Mouse (Mus musculus): ENCODE results near the gene Ptprn2.

The Ptprn2 gene

GRCm38 (mm10) chr12:116594457-116594856 is 108.9 kb downstream of the Ptprn2 start:
- in situ Hi-C loops (cut with MboI, MseI), result no loop called here

- in situ Hi-C loops (cut with MboI, MseI), result no loop called here
These were observed 109.5 kb downstream of the Ptprn2 start for GRCm38 (mm10) chr12:116594866-116595610.

GRCm38 (mm10) chr12:116595727-116596126 is 110.2 kb downstream of the Ptprn2 start:
- in situ Hi-C loops (cut with MboI, MseI), result no loop called here

DNA sequence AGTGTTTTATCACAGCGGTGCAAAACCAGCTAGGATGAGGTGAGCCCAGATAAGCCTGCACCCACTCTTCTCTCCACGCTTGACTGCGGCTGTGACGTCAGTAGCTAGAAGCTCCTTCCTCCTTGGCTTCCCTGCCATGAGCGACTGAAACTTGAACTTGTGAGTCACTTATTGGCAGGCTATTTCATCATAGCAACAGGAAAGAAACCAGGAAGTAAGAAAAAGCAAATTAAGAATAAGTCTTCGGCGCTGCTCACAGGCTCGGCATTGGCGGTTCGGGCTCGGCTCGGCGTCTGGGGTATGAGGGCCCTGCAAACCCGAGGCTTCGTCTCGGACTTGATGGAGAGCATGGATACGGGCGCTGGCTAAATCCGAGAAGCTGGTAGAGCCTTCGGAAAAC is 111.5 kb downstream of the Ptprn2 start:
- in situ Hi-C loops (cut with MboI, MseI), result no loop called here

DNA sequence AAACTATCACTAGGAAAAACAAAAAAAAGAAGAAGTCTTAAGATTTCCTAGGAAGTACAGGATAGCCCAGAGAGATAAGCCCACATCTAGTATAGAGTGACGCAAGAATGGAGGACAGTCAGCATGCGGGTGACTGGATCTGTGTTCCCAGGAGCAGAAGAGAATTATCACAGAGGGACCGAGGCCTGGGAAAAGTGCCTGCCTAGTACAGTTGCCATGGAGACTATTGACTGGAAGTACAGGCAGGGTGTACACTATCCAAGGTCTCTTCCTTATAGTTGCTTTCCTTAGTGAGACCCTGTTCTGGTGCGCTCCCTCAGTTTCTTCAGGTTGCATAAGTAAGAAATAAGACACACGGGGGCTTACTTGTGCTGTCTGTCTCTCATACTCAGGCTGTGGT is 112.2 kb downstream of the Ptprn2 start:
- in situ Hi-C loops (cut with MboI, MseI), result no loop called here

- in situ Hi-C loops (cut with MboI, MseI), result no loop called here
These were observed 112.8 kb downstream of the Ptprn2 start for GRCm38 (mm10) chr12:116598123-116599005.

GRCm38 (mm10) chr12:116599537-116599936 is 114.0 kb downstream of the Ptprn2 start:
- in situ Hi-C loops (cut with MboI, MseI), result no loop called here

GRCm38 (mm10) chr12:116600054-116600453 is 114.5 kb downstream of the Ptprn2 start:
- in situ Hi-C loops (cut with MboI, MseI), result no loop called here

GRCm38 (mm10) chr12:116601395-116601794 is 115.9 kb downstream of the Ptprn2 start:
- in situ Hi-C loops (cut with MboI, MseI), result no loop called here

DNA sequence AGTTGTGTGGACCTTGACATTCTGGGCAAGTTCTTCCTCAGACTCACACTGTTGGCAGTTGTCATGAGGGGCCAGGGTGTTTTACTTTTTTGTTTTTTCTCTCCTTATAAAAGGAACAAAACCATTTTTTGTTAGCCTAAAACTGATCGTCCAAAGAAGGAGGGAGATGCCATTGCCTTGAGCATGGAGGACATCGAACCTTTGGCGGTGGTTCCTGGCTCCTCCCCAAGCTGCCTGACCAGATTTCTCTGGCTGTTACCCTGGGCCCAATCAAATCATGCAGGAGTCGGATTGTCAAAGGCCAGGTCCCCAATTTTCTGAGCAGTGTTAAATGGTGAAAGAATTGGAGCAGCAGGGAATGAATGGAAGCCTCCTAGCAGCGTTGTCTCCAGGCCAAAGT is 116.4 kb downstream of the Ptprn2 start:
- in situ Hi-C loops (cut with MboI, MseI), result no loop called here

GRCm38 (mm10) chr12:116608598-116608997 is 123.1 kb downstream of the Ptprn2 start:
- in situ Hi-C loops (cut with MboI, MseI), result no loop called here

DNA sequence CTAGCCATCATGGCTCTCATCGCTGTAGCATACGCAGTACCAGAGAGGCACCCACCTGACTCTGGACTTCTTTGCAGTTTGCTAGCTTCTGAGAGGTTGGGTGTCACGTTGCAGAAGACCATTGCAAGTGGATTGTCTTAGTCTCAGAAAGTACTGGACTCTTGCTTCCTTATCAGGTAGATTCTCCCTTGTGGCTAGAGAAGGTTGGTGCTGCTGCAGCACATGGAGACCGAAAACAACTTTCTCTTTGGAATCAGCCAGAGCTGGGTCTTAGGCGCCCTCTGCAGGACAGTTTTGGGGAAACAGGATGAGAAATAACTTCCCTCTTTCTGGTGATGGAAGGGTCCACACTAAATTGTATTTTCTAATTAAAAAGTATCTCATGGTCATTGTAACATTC is 134.3 kb downstream of the Ptprn2 start:
- in situ Hi-C loops (cut with MboI, MseI), result no loop called here

DNA sequence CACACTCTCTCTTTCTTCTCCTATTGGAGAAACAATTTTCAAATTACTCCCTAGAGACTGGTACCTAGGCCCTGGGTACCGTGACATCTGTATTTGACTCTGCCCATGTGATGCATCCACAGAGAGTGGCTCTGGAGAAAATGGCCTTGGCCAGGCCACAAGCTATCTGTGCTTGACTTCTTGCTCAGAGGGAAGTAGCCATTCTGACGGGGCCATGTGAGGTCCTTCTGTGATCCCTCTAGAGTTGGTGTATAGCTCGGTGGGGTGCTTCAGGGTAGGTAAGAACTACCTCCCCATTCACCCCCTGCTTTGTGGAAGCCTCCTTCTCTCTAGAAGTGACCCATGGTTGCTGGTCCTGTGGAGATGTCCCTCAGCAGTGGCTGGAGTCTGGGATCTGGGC is 134.8 kb downstream of the Ptprn2 start:
- in situ Hi-C loops (cut with MboI, MseI), result no loop called here

GRCm38 (mm10) chr12:116621325-116622040 is 136.0 kb downstream of the Ptprn2 start:
- in situ Hi-C loops (cut with MboI, MseI), result no loop called here

GRCm38 (mm10) chr12:116622665-116623387 is 137.3 kb downstream of the Ptprn2 start:
- in situ Hi-C loops (cut with MboI, MseI), result no loop called here

DNA sequence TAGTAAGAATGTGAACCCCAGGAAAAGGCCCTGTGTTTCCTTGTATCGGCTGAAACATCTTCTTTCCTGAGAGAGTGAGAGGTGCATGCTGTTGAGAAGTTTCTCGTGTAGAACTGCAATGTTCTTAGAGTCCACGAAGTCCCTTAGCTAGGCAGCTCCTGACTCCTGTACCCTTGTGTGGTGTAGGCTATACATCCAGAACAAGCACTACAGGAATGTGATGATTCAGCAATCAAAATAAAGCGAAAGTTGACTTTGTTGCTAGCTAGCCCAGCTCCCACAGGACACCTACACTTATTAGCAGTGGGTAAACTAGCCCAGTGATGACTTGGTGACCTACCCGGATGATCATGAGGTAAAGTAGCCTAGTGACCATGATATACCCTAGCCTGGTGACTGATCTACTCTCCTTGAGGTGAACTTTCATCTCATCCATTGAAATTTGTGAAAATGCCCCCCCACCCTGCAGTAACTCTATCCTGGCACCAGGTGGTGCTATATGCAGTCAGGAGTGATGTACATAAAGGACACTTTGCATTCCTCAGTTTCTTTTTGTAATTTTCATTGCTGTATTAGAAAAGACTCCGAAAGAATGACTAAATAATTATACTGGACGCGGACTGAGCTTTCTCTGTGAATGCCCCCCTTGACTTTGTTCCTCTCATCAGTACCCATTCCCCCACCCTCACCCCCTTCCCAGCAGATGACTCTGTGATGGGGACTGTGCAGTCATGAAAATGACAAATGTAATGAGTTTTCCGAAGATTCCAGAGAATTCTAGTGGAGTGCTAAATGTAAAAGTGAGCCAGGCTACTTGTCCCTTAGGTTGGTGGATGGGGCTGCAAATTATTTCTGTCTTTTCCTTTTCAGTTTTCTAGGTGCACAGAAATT is 140.1 kb downstream of the Ptprn2 start:
- in situ Hi-C loops (cut with MboI, MseI), result no loop called here

DNA sequence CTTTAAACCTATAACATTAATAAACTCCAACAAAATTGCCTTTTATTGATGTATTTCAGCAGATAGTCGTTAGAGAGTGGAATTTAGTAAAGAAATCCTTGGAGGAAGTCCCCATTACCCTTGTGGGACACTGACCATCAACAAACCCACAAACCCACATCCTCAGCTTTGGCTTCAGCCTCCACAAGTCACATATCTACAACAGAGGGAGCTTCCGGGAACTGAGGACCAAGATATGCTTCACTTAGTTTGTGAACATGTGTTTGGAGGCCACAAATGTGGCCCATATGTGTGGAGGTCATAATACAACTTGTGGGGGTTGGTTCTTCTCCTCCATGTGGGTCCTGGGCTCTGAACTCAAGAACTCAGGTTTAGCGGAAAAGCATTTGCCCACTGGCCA is 143.5 kb downstream of the Ptprn2 start:
- in situ Hi-C loops (cut with MboI, MseI), result no loop called here

DNA sequence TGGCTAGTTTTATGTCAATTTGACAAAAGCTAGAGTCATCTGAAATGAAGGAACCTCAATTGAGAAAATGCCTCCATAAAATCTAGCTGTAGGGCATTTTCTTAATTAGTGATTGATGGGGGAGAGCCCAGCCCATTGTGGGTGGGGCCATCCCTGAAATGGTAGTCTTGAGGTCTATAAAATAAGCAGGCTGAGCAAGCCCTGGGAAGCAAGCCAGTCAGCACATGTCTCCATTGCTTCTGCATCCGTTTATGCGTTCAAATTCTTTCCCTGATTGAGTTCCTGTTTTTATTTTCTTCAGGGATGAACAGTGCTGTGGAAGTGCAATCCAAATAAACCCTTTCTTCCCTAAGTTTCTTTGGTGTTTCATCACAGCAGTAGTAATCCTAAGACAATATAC is 152.0 kb downstream of the Ptprn2 start:
- in situ Hi-C loops (cut with MboI, MseI), result no loop called here

- in situ Hi-C loops (cut with MboI, MseI), result no loop called here
These were observed 155.4 kb downstream of the Ptprn2 start for GRCm38 (mm10) chr12:116640871-116641270.

- in situ Hi-C loops (cut with MboI, MseI), result no loop called here
These were observed 156.0 kb downstream of the Ptprn2 start for GRCm38 (mm10) chr12:116641339-116642190.
